Mouse (Mus musculus): ENCODE measurements at regions not wholly inside any gene's neighbourhood (a gene's known extent, or its start where the extent isn't known, plus 50 kb on each side); places are given as distances from the start of the nearest gene placed in this dataset.

- H3K27me3 ChIP-seq (ENCODE audit: control insufficient read depth in 1 of 2, insufficient read depth in 2 of 2, low read length in 2 of 2), result no peaks in the 10 kb centered on the region
- H3K27ac ChIP-seq (ENCODE audit: control insufficient read depth, low read depth, low read length), result no peak overlapping the region
- no peaks in the 10 kb centered on the region for H3K9me3 ChIP-seq (replicated peaks; ENCODE audit: insufficient read depth, low read length)
- DNase-seq (ENCODE audit: low read depth, low spot score), result no peak
- no peaks in the 10 kb centered on the region for H3K79me2 ChIP-seq (ENCODE audit: control insufficient read depth, insufficient read depth, low read length, poor library complexity)
- no peak overlapping the region for H3K4me3 ChIP-seq (ENCODE audit: control insufficient read depth in 1 of 2, insufficient read depth in 1 of 2, low read depth in 2 of 2, low read length in 2 of 2)
- TF ChIP-seq TCF12 (IDR thresholded peaks at IDR 0.05; ENCODE audit: low read depth, low read length) (no peak), POLR2AphosphoS5 (IDR thresholded peaks at IDR 0.05; ENCODE audit: borderline replicate concordance, low read depth, low read length) (no peak), POLR2AphosphoS2 (IDR thresholded peaks at IDR 0.05; ENCODE audit: low read length) (no peak), GATA1 (IDR thresholded peaks at IDR 0.05; ENCODE audit: low read depth, low read length) (no peak), MYC (IDR thresholded peaks at IDR 0.05; ENCODE audit: low read depth, low read length) (no peak), USF1 (IDR thresholded peaks at IDR 0.05; ENCODE audit: low read depth, low read length) (no peak), EP300 (IDR thresholded peaks at IDR 0.05; ENCODE audit: low read depth in 1 of 2, low read length in 2 of 2) (no peak), MAZ (IDR thresholded peaks at IDR 0.05; ENCODE audit: low read depth, low read length) (no peak), KAT2A (conservative IDR thresholded peaks at IDR 0.05; ENCODE audit: low read depth, low read length) (no peak), RCOR1 (IDR thresholded peaks at IDR 0.05; ENCODE audit: low read depth, low read length) (no peak)
- H3K36me3 ChIP-seq (ENCODE audit: control insufficient read depth in 1 of 2, insufficient read depth in 2 of 2, low read length in 2 of 2), result no peaks in the 10 kb centered on the region
- no peak overlapping the region for H3K9ac ChIP-seq (ENCODE audit: control insufficient read depth, low read depth, low read length, poor library complexity, severe bottlenecking)
- H3K4me1 ChIP-seq (ENCODE audit: control insufficient read depth in 1 of 2, insufficient read depth in 2 of 2, low read length in 2 of 2), result no peaks in the 10 kb centered on the region
Measured at GRCm38 (mm10) chr11:33007826-33008530, 139.2 kb downstream of the Fgf18 start.

- H3K4me1 ChIP-seq (ENCODE audit: control insufficient read depth in 1 of 2, insufficient read depth in 2 of 2, low read length in 2 of 2), result no peaks in the 10 kb centered on the region
- H3K36me3 ChIP-seq (ENCODE audit: control insufficient read depth in 1 of 2, insufficient read depth in 2 of 2, low read length in 2 of 2), result no peaks in the 10 kb centered on the region
- no peak for DNase-seq (ENCODE audit: low read depth, low spot score)
- no peak overlapping the region for H3K4me3 ChIP-seq (ENCODE audit: control insufficient read depth in 1 of 2, insufficient read depth in 1 of 2, low read depth in 2 of 2, low read length in 2 of 2)
- no peak for TF ChIP-seq CTCF (IDR thresholded peaks at IDR 0.05 in 2 of 3, conservative IDR thresholded peaks at IDR 0.05 in 1 of 3; ENCODE audit: control insufficient read depth in 1 of 3, insufficient read depth in 1 of 3, low read depth in 2 of 3, low read length in 3 of 3, poor library complexity in 1 of 3, severe bottlenecking in 1 of 3)
- no peaks in the 10 kb centered on the region for H3K79me2 ChIP-seq (ENCODE audit: control insufficient read depth, insufficient read depth, low read length, poor library complexity)
- no peaks in the 10 kb centered on the region for H3K9me3 ChIP-seq (replicated peaks; ENCODE audit: insufficient read depth, low read length)
- H3K27ac ChIP-seq (ENCODE audit: control insufficient read depth, low read depth, low read length), result no peak overlapping the region
- no peak overlapping the region for H3K9ac ChIP-seq (ENCODE audit: control insufficient read depth, low read depth, low read length, poor library complexity, severe bottlenecking)
- no peaks in the 10 kb centered on the region for H3K27me3 ChIP-seq (ENCODE audit: control insufficient read depth in 1 of 2, insufficient read depth in 2 of 2, low read length in 2 of 2)
Measured at GRCm38 (mm10) chr11:33007366-33007765, 139.8 kb downstream of the Fgf18 start.

- no peak for TF ChIP-seq MEF2A (IDR thresholded peaks at IDR 0.05; ENCODE audit: extremely low read depth, insufficient replicate concordance, low read depth, low read length, poor library complexity, severe bottlenecking)
- no peak for TF ChIP-seq ZKSCAN1 (IDR thresholded peaks at IDR 0.05; ENCODE audit: low read depth, low read length)
- TF ChIP-seq RCOR1 (IDR thresholded peaks at IDR 0.05; ENCODE audit: low read depth, low read length), result no peak
- TF ChIP-seq MAX (IDR thresholded peaks at IDR 0.05; ENCODE audit: low read length), result no peak
- no peak for TF ChIP-seq TAL1 (IDR thresholded peaks at IDR 0.05; ENCODE audit: low read length)
- TF ChIP-seq USF1 (IDR thresholded peaks at IDR 0.05; ENCODE audit: low read depth, low read length), result no peak
- TF ChIP-seq ETS1 (IDR thresholded peaks at IDR 0.05; ENCODE audit: low read depth, low read length), result no peak
- TF ChIP-seq ZC3H11A (IDR thresholded peaks at IDR 0.05; ENCODE audit: low read depth, low read length), result no peak
- no peak for TF ChIP-seq CHD2 (IDR thresholded peaks at IDR 0.05; ENCODE audit: low read length)
- no peak for TF ChIP-seq TBP (IDR thresholded peaks at IDR 0.05; ENCODE audit: low read depth, low read length)
- no peak for TF ChIP-seq ELF1 (IDR thresholded peaks at IDR 0.05; ENCODE audit: low read depth, low read length)
- TF ChIP-seq GATA1 (IDR thresholded peaks at IDR 0.05; ENCODE audit: low read depth, low read length), result no peak
- no peak overlapping the region for H3K27ac ChIP-seq (ENCODE audit: control insufficient read depth, low read depth, low read length)
- no peak overlapping the region for H3K9ac ChIP-seq (ENCODE audit: control insufficient read depth, low read depth, low read length, poor library complexity, severe bottlenecking)
- no peaks in the 10 kb centered on the region for H3K79me2 ChIP-seq (ENCODE audit: control insufficient read depth, insufficient read depth, low read length, poor library complexity)
- DNase-seq (ENCODE audit: low read depth, low spot score), result no peak
- H3K9me3 ChIP-seq (replicated peaks; ENCODE audit: insufficient read depth, low read length), result no peaks in the 10 kb centered on the region
- H3K27me3 ChIP-seq (ENCODE audit: control insufficient read depth in 1 of 2, insufficient read depth in 2 of 2, low read length in 2 of 2), result no peaks in the 10 kb centered on the region
- no peaks in the 10 kb centered on the region for H3K36me3 ChIP-seq (ENCODE audit: control insufficient read depth in 1 of 2, insufficient read depth in 2 of 2, low read length in 2 of 2)
- H3K4me3 ChIP-seq (ENCODE audit: control insufficient read depth in 1 of 2, insufficient read depth in 1 of 2, low read depth in 2 of 2, low read length in 2 of 2), result no peak overlapping the region
- no peaks in the 10 kb centered on the region for H3K4me1 ChIP-seq (ENCODE audit: control insufficient read depth in 1 of 2, insufficient read depth in 2 of 2, low read length in 2 of 2)
Measured at GRCm38 (mm10) chr11:33005183-33005582, 142.0 kb downstream of the Fgf18 start.
